Mouse (Mus musculus): ENCODE results near the gene Krtap12-1. TPM values are rescaled to one million over a fixed set of nuclear protein-coding genes. Genes with fewer than 3 reads are reported as not detected.
A peak's percentile ranks its signal among the peaks of the same experiment; 100 is the strongest.
"Not testable (repeated sequence)": the region's sequence is repeated elsewhere in the genome, so short reads cannot be mapped to it uniquely, and the experiment has no call there.

Gene Krtap12-1
- not detected for total RNA-seq (2021)

GRCm38 (mm10) chr10:77720299-77720698 is at the start of gene Krtap12-1:
Gene Krtap12-1, plus strand, starts transcription at chr10:77720599.
- DNase-seq (ENCODE audit: low spot score in 2 of 2); intact Hi-C loops (cut with DNase I): not testable (repeated sequence)

- no peak for DNase-seq (ENCODE audit: low spot score in 2 of 2)
- intact Hi-C loops (cut with DNase I): no loop called here
Observed at GRCm38 (mm10) chr10:77670710-77671109, 49.7 kb upstream of the Krtap12-1 start.

- intact Hi-C loops (cut with DNase I): no loop called here
- DNase-seq (ENCODE audit: low spot score in 2 of 2): no peak
Observed at GRCm38 (mm10) chr10:77671519-77671918, 48.9 kb upstream of the Krtap12-1 start.

GRCm38 (mm10) chr10:77673765-77674164 is 46.6 kb upstream of the Krtap12-1 start:
- DNase-seq (ENCODE audit: low spot score in 2 of 2): no peak
- intact Hi-C loops (cut with DNase I): no loop called here

- DNase-seq (ENCODE audit: low spot score in 2 of 2): no peak
- intact Hi-C loops (cut with DNase I): no loop called here
Observed at GRCm38 (mm10) chr10:77677562-77677961, 42.8 kb upstream of the Krtap12-1 start.

GRCm38 (mm10) chr10:77682994-77683393 is 37.4 kb upstream of the Krtap12-1 start:
- peak in 1 of 2 experiments; percentile 64 for DNase-seq (ENCODE audit: low spot score in 2 of 2)
- intact Hi-C loops (cut with DNase I): no loop called here

- DNase-seq (ENCODE audit: low spot score in 2 of 2): no peak
- intact Hi-C loops (cut with DNase I): no loop called here
Observed at GRCm38 (mm10) chr10:77684181-77684580, 36.2 kb upstream of the Krtap12-1 start.

- intact Hi-C loops (cut with DNase I): no loop called here
- DNase-seq (ENCODE audit: low spot score in 2 of 2): no peak
Observed at GRCm38 (mm10) chr10:77685895-77686664, 34.3 kb upstream of the Krtap12-1 start, which contains the start of gene Tspear. Gene Tspear, plus strand, starts transcription at chr10:77686569.

GRCm38 (mm10) chr10:77687021-77687420 is 33.4 kb upstream of the Krtap12-1 start:
- intact Hi-C loops (cut with DNase I): no loop called here
- DNase-seq (ENCODE audit: low spot score in 2 of 2): no peak

GRCm38 (mm10) chr10:77690356-77690807 is 30.0 kb upstream of the Krtap12-1 start, which contains the start of gene Gm19402:
Gene Gm19402, minus strand, starts transcription at chr10:77690757.
- intact Hi-C loops (cut with DNase I); DNase-seq (ENCODE audit: low spot score in 2 of 2): not testable (repeated sequence)

GRCm38 (mm10) chr10:77697133-77697532 is 23.3 kb upstream of the Krtap12-1 start, which contains the start of gene Gm9508:
Gene Gm9508, minus strand, starts transcription at chr10:77697233.
- intact Hi-C loops (cut with DNase I): no loop called here
- no peak for DNase-seq (ENCODE audit: low spot score in 2 of 2)

- no peak for DNase-seq (ENCODE audit: low spot score in 2 of 2)
- intact Hi-C loops (cut with DNase I): no loop called here
Observed at GRCm38 (mm10) chr10:77706326-77706725, 14.1 kb upstream of the Krtap12-1 start, which contains the start of gene Gm10272. Gene Gm10272, plus strand, starts transcription at chr10:77706626.

- intact Hi-C loops (cut with DNase I): no loop called here
Observed at GRCm38 (mm10) chr10:77709831-77710230, 10.6 kb upstream of the Krtap12-1 start.

GRCm38 (mm10) chr10:77711157-77711556 is 9.2 kb upstream of the Krtap12-1 start, which contains the start of gene Gm10024:
Gene Gm10024, plus strand, starts transcription at chr10:77711457.
- intact Hi-C loops (cut with DNase I); DNase-seq (ENCODE audit: low spot score in 2 of 2): not testable (repeated sequence)

More at GRCm38 (mm10) chr10:77709831-77710230, 10.6 kb upstream of the Krtap12-1 start:
- DNase-seq (ENCODE audit: low spot score in 2 of 2): no peak

- DNase-seq (ENCODE audit: low spot score in 2 of 2): no peak
- intact Hi-C loops (cut with DNase I): no loop called here
Observed at GRCm38 (mm10) chr10:77713734-77714133, 6.7 kb upstream of the Krtap12-1 start.

GRCm38 (mm10) chr10:77715507-77715906 is 4.9 kb upstream of the Krtap12-1 start, which contains the start of gene Gm10142:
Gene Gm10142, plus strand, starts transcription at chr10:77715807.
- intact Hi-C loops (cut with DNase I): no loop called here

GRCm38 (mm10) chr10:77724855-77725254 is 4.5 kb downstream of the Krtap12-1 start:
- intact Hi-C loops (cut with DNase I): loop anchor here (5.0 kb wide), 2 partner anchors 152 to 212 kb away; no protein-coding TSS in a partner anchor

More at GRCm38 (mm10) chr10:77715507-77715906, 4.9 kb upstream of the Krtap12-1 start, which contains the start of gene Gm10142:
- no peak for DNase-seq (ENCODE audit: low spot score in 2 of 2)

GRCm38 (mm10) chr10:77726186-77726585 is 5.8 kb downstream of the Krtap12-1 start, which contains the start of gene Gm10100:
Gene Gm10100, plus strand, starts transcription at chr10:77726486.
- DNase-seq (ENCODE audit: low spot score in 2 of 2): no peak
- intact Hi-C loops (cut with DNase I): loop anchor here (5.0 kb wide), 2 partner anchors 151 to 211 kb away; no protein-coding TSS in a partner anchor

More at GRCm38 (mm10) chr10:77724855-77725254, 4.5 kb downstream of the Krtap12-1 start:
- DNase-seq (ENCODE audit: low spot score in 2 of 2): no peak

GRCm38 (mm10) chr10:77728280-77728679 is 7.9 kb downstream of the Krtap12-1 start:
- intact Hi-C loops (cut with DNase I): loop anchor here (5.0 kb wide), 2 partner anchors 149 to 209 kb away; no protein-coding TSS in a partner anchor
- DNase-seq (ENCODE audit: low spot score in 2 of 2): no peak

GRCm38 (mm10) chr10:77729241-77729640 is 8.8 kb downstream of the Krtap12-1 start:
- intact Hi-C loops (cut with DNase I): loop anchor here (5.0 kb wide), 2 partner anchors 148 to 208 kb away; no protein-coding TSS in a partner anchor
- DNase-seq (ENCODE audit: low spot score in 2 of 2): no peak
